Mouse (Mus musculus) stomach, postnatal 0 days (tissue): Measurements from ENCODE around the gene Mgst3.

Experiments used
- CTCF ChIP-seq: IDR thresholded peaks from 2 replicates; pipeline ENCODE4 v1.5.1; 2016; ENCODE audit warnings: antibody characterized with exemption, low read depth, mild to moderate bottlenecking, moderate library complexity
- EP300 ChIP-seq: optimal IDR thresholded peaks from 2 replicates; pipeline ENCODE3; 2016; ENCODE audit warnings: antibody characterized with exemption

GRCm38 (mm10) chr1:167357387-167357786 is 36.3 kb downstream of the Mgst3 start:
- TF ChIP-seq CTCF (no peak), EP300 (no peak)
